Mouse (Mus musculus) liver, adult 2 months (tissue): ENCODE measurements around the gene Gm26992. TPM values are rescaled to one million over a fixed set of nuclear protein-coding genes. Genes with fewer than 3 reads are reported as not detected.

ENCODE experiments used
- DNase-seq: peaks from one replicate; pipeline ENCODE4 v3.0.0-alpha.2; 2011; ENCODE audit warnings: low read depth, low spot score; ENCODE audit errors: extremely low read depth
- H3K27ac ChIP-seq: fragments of 200-500 bp; replicated peaks from 2 replicates; pipeline ENCODE4 v1.5.1; 2012; ENCODE audit warnings: low read depth, mild to moderate bottlenecking, control low read depth, inconsistent platforms, low read length; ENCODE audit not compliant: insufficient read depth
- H3K27me3 ChIP-seq: fragments of 200-500 bp; 2 replicates; pipeline ENCODE4 v1.6.1; 2012; ENCODE audit warnings: mild to moderate bottlenecking, moderate library complexity, low read length, inconsistent platforms; ENCODE audit not compliant: control insufficient read depth, insufficient read depth
- H3K36me3 ChIP-seq: fragments of 200-500 bp; 2 replicates; pipeline ENCODE4 v1.6.1; 2012; ENCODE audit warnings: low read length, inconsistent platforms; ENCODE audit not compliant: control insufficient read depth, insufficient read depth
- H3K4me1 ChIP-seq: fragments of 200-500 bp; 2 replicates; pipeline ENCODE4 v1.6.1; 2011; ENCODE audit warnings: low read length; ENCODE audit not compliant: control insufficient read depth, insufficient read depth
- H3K4me3 ChIP-seq: fragments of 200-500 bp; 2 replicates; pipeline ENCODE4 v1.5.1; 2011; ENCODE audit warnings: low read depth, mild to moderate bottlenecking, control low read depth, low read length, moderate library complexity; ENCODE audit not compliant: insufficient read depth
- H3K79me2 ChIP-seq: fragments of 200-500 bp; 2 replicates; pipeline ENCODE4 v1.6.1; 2012; ENCODE audit warnings: inconsistent platforms, mild to moderate bottlenecking, low read length, moderate library complexity; ENCODE audit not compliant: control insufficient read depth, insufficient read depth
- H3K9ac ChIP-seq: fragments of 200-500 bp; 2 replicates; pipeline ENCODE4 v1.6.1; 2012; ENCODE audit warnings: low read depth, mild to moderate bottlenecking, control low read depth, inconsistent platforms, low read length
- CTCF ChIP-seq: fragments of 200-500 bp; IDR thresholded peaks from 2 replicates; pipeline ENCODE4 v1.5.1; 2011; ENCODE audit warnings: low read depth, low read length, control low read depth
- POLR2A ChIP-seq: fragments of 200-500 bp; IDR thresholded peaks from 2 replicates; pipeline ENCODE4 v1.6.1; 2011; ENCODE audit warnings: low read length, control low read depth; ENCODE audit not compliant: insufficient read depth; ENCODE audit errors: extremely low read depth
- WGBS: fragments of 180-500 bp; shearing (Covaris S2); methylation state at CpG from one replicate; pipeline ENCODE4 v1.1.7; 2018; 5-methylcytosine and 5-hydroxymethylcytosine counted together
- polyA plus RNA-seq: library from polyadenylated mRNA; depleted of rRNA; stranded (reverse); fragments of >200 nt; gene quantifications from 2 replicates; pipeline ENCODE4 v1.2.3, GENCODE M21; 2012; rRNA removed
- total RNA-seq: library from RNA; depleted of rRNA; stranded (reverse); fragments of >200 nt; gene quantifications from 2 replicates; pipeline ENCODE4 v1.2.3, GENCODE M21; 2014; rRNA removed

Gm26992 gene
- total and polyA plus RNA-seq, 2 experiments, result not detected

GRCm38 (mm10) chrX:103521221-103521716 lies 99.5 kb downstream of the Gm26992 start:
- TF ChIP-seq POLR2A, result no peak
- no peak for TF ChIP-seq CTCF
- DNase-seq, result no peak
- 87% methylated on average over 4 of the region's 4 CpGs for WGBS
- H3K9ac ChIP-seq, result no peak overlapping the region
- no peak overlapping the region for H3K4me3 ChIP-seq
- no peaks in the 10 kb centered on the region for H3K27me3 ChIP-seq
- no peaks in the 10 kb centered on the region for H3K4me1 ChIP-seq
- no peaks in the 10 kb centered on the region for H3K36me3 ChIP-seq
- no peak overlapping the region for H3K27ac ChIP-seq
- no peaks in the 10 kb centered on the region for H3K79me2 ChIP-seq

DNA sequence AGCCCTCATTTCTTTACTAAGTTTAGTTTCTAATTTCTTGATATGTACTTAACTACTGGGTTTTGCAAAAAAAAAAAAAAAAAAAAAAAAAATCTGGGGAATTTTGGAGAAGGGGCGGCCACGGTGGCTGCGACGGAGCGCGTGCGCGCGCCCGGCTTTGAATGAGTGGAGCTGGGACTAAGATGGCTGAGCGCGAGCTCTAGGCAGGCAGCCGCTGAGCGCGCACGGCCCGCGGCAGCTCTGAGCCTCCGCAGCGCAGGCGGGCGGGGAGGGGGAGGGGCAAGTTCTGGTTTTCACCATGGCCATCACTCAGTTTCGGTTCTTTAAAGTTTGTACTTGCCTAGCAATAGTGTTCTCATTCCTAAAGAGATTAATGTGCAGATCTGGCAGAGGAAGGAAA lies 107.4 kb downstream of the Gm26992 start:
- DNase-seq, result peak; percentile 36
- TF ChIP-seq POLR2A (no peak), CTCF (no peak)
- no peaks in the 10 kb centered on the region for H3K36me3 ChIP-seq
- no peaks in the 10 kb centered on the region for H3K79me2 ChIP-seq
- H3K4me1 ChIP-seq, result peaks cover 2% of the 10 kb centered on the region
- peak overlapping the region; percentile 50; the same call in 1 of the 2 replicates for H3K9ac ChIP-seq
- H3K27ac ChIP-seq, result no peak overlapping the region
- peak overlapping the region; percentile 11; the same call in 1 of the 2 replicates for H3K4me3 ChIP-seq
- no peaks in the 10 kb centered on the region for H3K27me3 ChIP-seq
- WGBS, result under 1% methylated on average over 16 of the region's 23 CpGs

Other genes starting within 250 kb of the Gm26992 start
- gene Nap1l2, start 235.4 kb upstream of the Gm26992 start, total RNA-seq, result 0.07 TPM in 1 of 2 replicates, not detected in the other
- gene Nap1l2, start 235.4 kb upstream of the Gm26992 start, polyA plus RNA-seq, result not detected in 2 replicates
- 0.09 and 0.27 TPM in 2 replicates for gene Cdx4, start 100.6 kb upstream of the Gm26992 start, total RNA-seq
- 0.05 and 0.25 TPM in 2 replicates for gene Cdx4, start 100.6 kb upstream of the Gm26992 start, polyA plus RNA-seq
- gene Chic1, start 65.5 kb upstream of the Gm26992 start, total RNA-seq, result 4.6 and 6.3 TPM in 2 replicates
- 0.70 and 0.97 TPM in 2 replicates for gene Chic1, start 65.5 kb upstream of the Gm26992 start, polyA plus RNA-seq
- not detected in 2 replicates for gene Tsx, start 7.5 kb upstream of the Gm26992 start, total RNA-seq
- 0.11 TPM in 1 of 2 replicates, not detected in the other for gene Tsx, start 7.5 kb upstream of the Gm26992 start, polyA plus RNA-seq
- not detected in 2 replicates for gene Zcchc13, start 208.6 kb downstream of the Gm26992 start, total RNA-seq
- gene Zcchc13, start 208.6 kb downstream of the Gm26992 start, polyA plus RNA-seq, result not detected in 2 replicates